In the genomic region with DNA sequence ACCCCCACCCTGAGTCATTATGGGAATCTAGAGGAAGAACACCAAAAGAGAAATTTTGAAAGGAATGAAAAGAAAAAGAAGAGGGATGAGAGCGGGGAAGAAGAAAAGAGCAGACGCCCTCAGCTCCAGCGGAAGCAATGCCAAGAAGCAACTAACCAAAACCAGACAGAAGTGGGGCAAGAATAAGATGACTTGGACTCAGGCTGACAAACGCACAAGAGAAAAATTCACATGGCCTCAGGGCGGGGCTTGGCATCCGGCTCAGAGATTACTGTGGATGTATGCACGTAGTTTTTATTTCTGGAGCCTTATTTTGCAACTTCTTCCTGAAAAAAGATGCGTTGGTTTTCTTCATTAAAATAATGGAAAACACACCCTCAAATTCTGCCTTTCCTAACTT, we compare ENCODE assay signal across 14 mouse cellular contexts. TPM values are rescaled to one million over a fixed set of nuclear protein-coding genes. Genes with fewer than 3 reads are reported as not detected.
DNase-seq lines count a peak whose midpoint lies in the region; ATAC-seq and TF ChIP-seq lines count a peak whose summit lies in the region.
"Had no signal": no experiment of that assay in that cellular context is flagged by ENCODE, and none has a peak within 500 bp of the region (broad histone marks: within the 10 kb centered on the region; RNA-seq: fewer than 3 reads in every experiment).

No protein-coding gene starts in this region.

- no peak overlapping the region for H3K4me3 ChIP-seq in heart, embryonic 12.5 days
- H3K4me3 ChIP-seq in limb, embryonic 15.5 days: peak overlapping the region; percentile 8; the same call in 1 of the 2 replicates
- no peak overlapping the region for H3K4me3 ChIP-seq in intestine, postnatal 0 days (ENCODE audit: low read depth, low read length)
- no peak overlapping the region for H3K4me3 ChIP-seq in hindbrain, embryonic 10.5 days
- no peak overlapping the region for H3K4me3 ChIP-seq in kidney, embryonic 15.5 days (replicated peaks)
- H3K4me3 ChIP-seq: erythroblast, embryonic 14.5 days; liver, embryonic 15.5 days had no signal

- no peaks in the 10 kb centered on the region for H3K36me3 ChIP-seq in heart, embryonic 12.5 days
- H3K36me3 ChIP-seq in limb, embryonic 15.5 days: no peaks in the 10 kb centered on the region
- H3K36me3 ChIP-seq in intestine, postnatal 0 days (ENCODE audit: control insufficient read depth, insufficient read depth): no peaks in the 10 kb centered on the region
- no peaks in the 10 kb centered on the region for H3K36me3 ChIP-seq in hindbrain, embryonic 10.5 days
- no peaks in the 10 kb centered on the region for H3K36me3 ChIP-seq in kidney, embryonic 15.5 days
- H3K36me3 ChIP-seq: liver, embryonic 15.5 days had no signal

- H3K27ac ChIP-seq in heart, embryonic 12.5 days (ENCODE audit: poor library complexity, severe bottlenecking): 0 out of 2 replicates have a peak overlapping the region, but pooled peaks have one; percentile 7
- H3K27ac ChIP-seq in limb, embryonic 15.5 days: peak overlapping the region; percentile 88
- no peak overlapping the region for H3K27ac ChIP-seq in intestine, postnatal 0 days (ENCODE audit: low read depth, low read length)
- H3K27ac ChIP-seq in hindbrain, embryonic 10.5 days: no peak overlapping the region
- H3K27ac ChIP-seq in kidney, embryonic 15.5 days: no peak overlapping the region
- H3K27ac ChIP-seq: liver, embryonic 15.5 days had no signal

- 66% methylated on average over 8 of the region's 8 CpGs for WGBS in heart, embryonic 12.5 days
- 24% methylated on average over 8 of the region's 8 CpGs for WGBS in limb, embryonic 15.5 days
- 64% methylated on average over 8 of the region's 8 CpGs for WGBS in intestine, postnatal 0 days
- 80% methylated on average over 8 of the region's 8 CpGs for WGBS in hindbrain, embryonic 10.5 days
- 76% methylated on average over 8 of the region's 8 CpGs for WGBS in kidney, embryonic 15.5 days

- no peaks in the 10 kb centered on the region for H3K27me3 ChIP-seq in heart, embryonic 12.5 days (replicated peaks)
- no peaks in the 10 kb centered on the region for H3K27me3 ChIP-seq in limb, embryonic 15.5 days
- no peaks in the 10 kb centered on the region for H3K27me3 ChIP-seq in intestine, postnatal 0 days (replicated peaks; ENCODE audit: control insufficient read depth, insufficient read depth, low read length)
- H3K27me3 ChIP-seq in hindbrain, embryonic 10.5 days (ENCODE audit: insufficient read depth, poor library complexity, severe bottlenecking): no peaks in the 10 kb centered on the region
- 0 out of 2 replicates have a peak, but pooled peaks cover 2% of the 10 kb centered on the region for H3K27me3 ChIP-seq in kidney, embryonic 15.5 days
- H3K27me3 ChIP-seq: liver, embryonic 15.5 days had no signal

- peaks cover 21% of the 10 kb centered on the region for H3K4me1 ChIP-seq in heart, embryonic 12.5 days (replicated peaks)
- H3K4me1 ChIP-seq in limb, embryonic 15.5 days: peaks cover 10% of the 10 kb centered on the region
- H3K4me1 ChIP-seq in intestine, postnatal 0 days (replicated peaks; ENCODE audit: control insufficient read depth, insufficient read depth, low read length): no peaks in the 10 kb centered on the region
- H3K4me1 ChIP-seq in hindbrain, embryonic 10.5 days (replicated peaks): no peaks in the 10 kb centered on the region
- 0 out of 2 replicates have a peak, but pooled peaks cover 5% of the 10 kb centered on the region for H3K4me1 ChIP-seq in kidney, embryonic 15.5 days
- H3K4me1 ChIP-seq: liver, embryonic 15.5 days had no signal

- H3K9ac ChIP-seq in heart, embryonic 12.5 days: no peak overlapping the region
- H3K9ac ChIP-seq in limb, embryonic 15.5 days: no peak overlapping the region
- H3K9ac ChIP-seq in intestine, postnatal 0 days (ENCODE audit: low read depth, low read length): no peak overlapping the region
- no peak overlapping the region for H3K9ac ChIP-seq in kidney, embryonic 15.5 days
- H3K9ac ChIP-seq: liver, embryonic 15.5 days had no signal

- DNase-seq in left cerebral cortex, adult 18-20 months (ENCODE audit: low spot score in 2 of 2): peak; percentile 7 to 17
- DNase-seq in left cerebral cortex, adult 11 months (ENCODE audit: low spot score): no peak
- peak; percentile 23 for DNase-seq in brain, adult 2 months (ENCODE audit: low read depth, low spot score)
- no peak for DNase-seq in hindbrain, embryonic 10.5 days (ENCODE audit: low spot score)
- DNase-seq: cerebellum, adult 11-12 months; layer of hippocampus, adult 9-11 months; spleen, adult 18-20 months had no signal

- no peaks in the 10 kb centered on the region for H3K9me3 ChIP-seq in heart, embryonic 12.5 days (replicated peaks)
- no peaks in the 10 kb centered on the region for H3K9me3 ChIP-seq in limb, embryonic 15.5 days
- H3K9me3 ChIP-seq in intestine, postnatal 0 days (ENCODE audit: control insufficient read depth): no peaks in the 10 kb centered on the region
- H3K9me3 ChIP-seq in hindbrain, embryonic 10.5 days: no peaks in the 10 kb centered on the region
- no peaks in the 10 kb centered on the region for H3K9me3 ChIP-seq in kidney, embryonic 15.5 days (replicated peaks)
- H3K9me3 ChIP-seq: liver, embryonic 15.5 days had no signal

- no peak overlapping the region for H3K4me2 ChIP-seq in heart, embryonic 12.5 days
- peak overlapping the region; percentile 36 for H3K4me2 ChIP-seq in limb, embryonic 15.5 days
- no peak overlapping the region for H3K4me2 ChIP-seq in intestine, postnatal 0 days (replicated peaks; ENCODE audit: low read depth)
- no peak overlapping the region for H3K4me2 ChIP-seq in kidney, embryonic 15.5 days
- H3K4me2 ChIP-seq: liver, embryonic 15.5 days had no signal

- ATAC-seq in heart, embryonic 12.5 days (ENCODE audit: insufficient number of reproducible peaks, low FRiP score): no peak
- ATAC-seq in limb, embryonic 15.5 days (ENCODE audit: insufficient number of reproducible peaks, low FRiP score, low TSS enrichment, low read depth): peak; percentile 48; the same call in 1 of the 2 replicates
- ATAC-seq in intestine, postnatal 0 days: no peak
- ATAC-seq in kidney, embryonic 15.5 days (replicated peaks; ENCODE audit: low FRiP score): no peak
- ATAC-seq: inflammation-experienced regulatory T-cells, adult 6 months had no signal

- TF ChIP-seq CTCF in intestine, postnatal 0 days (IDR thresholded peaks at IDR 0.05; ENCODE audit: low read depth): no peak

RNA-seq across cellular contexts. Expression of gene Gorab, which starts 41.3 kb away (rescaled TPM):
- total RNA-seq in left cerebral cortex, adult 18-20 months (2021): 10 to 100 TPM; 11.4 to 12.5 TPM
- polyA plus RNA-seq in heart, embryonic 12.5 days (2016; fragmentation: Nextera tagmentation; extraction: Ambion mirVana): 11.8 TPM in 2 replicates
- polyA plus RNA-seq in limb, embryonic 15.5 days (2015; fragmentation: Nextera tagmentation; extraction: Ambion mirVana): 29.6 and 29.7 TPM in 2 replicates
- 13.1 and 13.2 TPM in 2 replicates for polyA plus RNA-seq in intestine, postnatal 0 days (2015; fragmentation: Nextera tagmentation; extraction: Ambion mirVana)
- polyA plus RNA-seq in hindbrain, embryonic 10.5 days (2016; fragmentation: Nextera tagmentation; extraction: Ambion mirVana): 22.9 and 24.0 TPM in 2 replicates
- polyA plus RNA-seq in kidney, embryonic 15.5 days (2015; fragmentation: Nextera tagmentation; extraction: Ambion mirVana): 23.2 TPM in 2 replicates

RNA-seq across cellular contexts. Expression of gene Prrx1, which starts 48.7 kb away (rescaled TPM):
- 1 to 10 TPM; 5.9 to 6.1 TPM for total RNA-seq in left cerebral cortex, adult 18-20 months (2021)
- polyA plus RNA-seq in heart, embryonic 12.5 days (2016; fragmentation: Nextera tagmentation; extraction: Ambion mirVana): 7.5 and 9.4 TPM in 2 replicates
- 102 and 115 TPM in 2 replicates for polyA plus RNA-seq in limb, embryonic 15.5 days (2015; fragmentation: Nextera tagmentation; extraction: Ambion mirVana)
- polyA plus RNA-seq in intestine, postnatal 0 days (2015; fragmentation: Nextera tagmentation; extraction: Ambion mirVana): 14.9 and 16.9 TPM in 2 replicates
- polyA plus RNA-seq in hindbrain, embryonic 10.5 days (2016; fragmentation: Nextera tagmentation; extraction: Ambion mirVana): 28.9 and 33.1 TPM in 2 replicates
- 10.5 and 10.9 TPM in 2 replicates for polyA plus RNA-seq in kidney, embryonic 15.5 days (2015; fragmentation: Nextera tagmentation; extraction: Ambion mirVana)
- polyA plus RNA-seq: erythroblast, embryonic 14.5 days; inflammation-experienced regulatory T-cells, adult 6 months had no signal

Comparison
In these comparisons a context has a peak if more than half of its experiments do, and no peak if none do; other contexts are left out.
1. DNase-seq: peak in left cerebral cortex, adult 18-20 months (2 of 2) and brain, adult 2 months (single experiment); none in left cerebral cortex, adult 11 months (single experiment) and hindbrain, embryonic 10.5 days (single experiment).
2. H3K27ac ChIP-seq: peak in heart, embryonic 12.5 days (single experiment) and limb, embryonic 15.5 days (single experiment); none in intestine, postnatal 0 days (single experiment), hindbrain, embryonic 10.5 days (single experiment) and kidney, embryonic 15.5 days (single experiment).